Mouse (Mus musculus): Measurements from ENCODE around the gene Pitpnc1. TPM values are rescaled to one million over a fixed set of nuclear protein-coding genes. Genes with fewer than 3 reads are reported as not detected.

The Pitpnc1 gene
- total RNA-seq, 4 experiments from 2014 or later: 52.3 to 67.4 (median 59.9) TPM

- no peak for DNase-seq (ENCODE audit: low spot score in 2 of 2)
These were observed 183.0 kb downstream of the Pitpnc1 start for GRCm38 (mm10) chr11:107287215-107288185.

GRCm38 (mm10) chr11:107285731-107286130, 184.8 kb downstream of the Pitpnc1 start:
- no peak for DNase-seq (ENCODE audit: low spot score in 2 of 2)

GRCm38 (mm10) chr11:107283632-107284031, 186.9 kb downstream of the Pitpnc1 start:
- DNase-seq (ENCODE audit: low spot score in 2 of 2): no peak

- DNase-seq (ENCODE audit: low spot score in 2 of 2): peak in 1 of 2 experiments; percentile 50
These were observed 188.0 kb downstream of the Pitpnc1 start for GRCm38 (mm10) chr11:107282481-107282880.

GRCm38 (mm10) chr11:107279258-107279657, 191.2 kb downstream of the Pitpnc1 start:
- DNase-seq (ENCODE audit: low spot score in 2 of 2): no peak

- DNase-seq (ENCODE audit: low spot score in 2 of 2): no peak
These were observed 193.6 kb downstream of the Pitpnc1 start for GRCm38 (mm10) chr11:107276898-107277297.

GRCm38 (mm10) chr11:107276337-107276736, 194.2 kb downstream of the Pitpnc1 start:
- no peak for DNase-seq (ENCODE audit: low spot score in 2 of 2)

GRCm38 (mm10) chr11:107275902-107276301, 194.6 kb downstream of the Pitpnc1 start:
- DNase-seq (ENCODE audit: low spot score in 2 of 2): peak in 1 of 2 experiments; percentile 22

GRCm38 (mm10) chr11:107274206-107274605, 196.3 kb downstream of the Pitpnc1 start:
- DNase-seq (ENCODE audit: low spot score in 2 of 2): no peak

- DNase-seq (ENCODE audit: low spot score in 2 of 2): no peak
These were observed 198.0 kb downstream of the Pitpnc1 start for GRCm38 (mm10) chr11:107272351-107272975.

- no peak for DNase-seq (ENCODE audit: low spot score in 2 of 2)
These were observed 199.9 kb downstream of the Pitpnc1 start for GRCm38 (mm10) chr11:107270564-107270963.

GRCm38 (mm10) chr11:107267522-107267921, 203.0 kb downstream of the Pitpnc1 start:
- DNase-seq (ENCODE audit: low spot score in 2 of 2): no peak

- no peak for DNase-seq (ENCODE audit: low spot score in 2 of 2)
These were observed 204.6 kb downstream of the Pitpnc1 start for GRCm38 (mm10) chr11:107265861-107266260.

- DNase-seq (ENCODE audit: low spot score in 2 of 2): no peak
These were observed 205.4 kb downstream of the Pitpnc1 start for GRCm38 (mm10) chr11:107264889-107265615.

- no peak for DNase-seq (ENCODE audit: low spot score in 2 of 2)
These were observed 206.7 kb downstream of the Pitpnc1 start for GRCm38 (mm10) chr11:107263838-107264237.

GRCm38 (mm10) chr11:107259428-107259827, 211.1 kb downstream of the Pitpnc1 start:
- no peak for DNase-seq (ENCODE audit: low spot score in 2 of 2)

GRCm38 (mm10) chr11:107255185-107255584, 215.3 kb downstream of the Pitpnc1 start:
- no peak for DNase-seq (ENCODE audit: low spot score in 2 of 2)

GRCm38 (mm10) chr11:107254181-107254580, 216.3 kb downstream of the Pitpnc1 start:
- no peak for DNase-seq (ENCODE audit: low spot score in 2 of 2)

GRCm38 (mm10) chr11:107252026-107252425, 218.5 kb downstream of the Pitpnc1 start:
- DNase-seq (ENCODE audit: low spot score in 2 of 2): no peak

GRCm38 (mm10) chr11:107251460-107251859, 219.0 kb downstream of the Pitpnc1 start:
- no peak for DNase-seq (ENCODE audit: low spot score in 2 of 2)

- DNase-seq (ENCODE audit: low spot score in 2 of 2): no peak
These were observed 219.6 kb downstream of the Pitpnc1 start for GRCm38 (mm10) chr11:107250882-107251281.

- DNase-seq (ENCODE audit: low spot score in 2 of 2): no peak
These were observed 221.7 kb downstream of the Pitpnc1 start for GRCm38 (mm10) chr11:107248753-107249152.

Measured in left cerebral cortex, adult 8-10 months (tissue).